Mouse (Mus musculus): ENCODE data around the gene Atcay. TPM values are rescaled to one million over a fixed set of nuclear protein-coding genes. Genes with fewer than 3 reads are reported as not detected.
A peak's percentile ranks its signal among the peaks of the same experiment; 100 is the strongest.

Atcay gene
- polyA plus RNA-seq, 1 experiment from 2014 or later = 37.2 TPM

Small RNA genes within 50 kb of the gene (microRNA-seq; reads per million reads assigned to microRNA genes)
- gene Mir3057 = 17.4 reads per million, percentile 32 among the genes with 10 or more reads in this experiment

Other genes with a start within 250 kb of the Atcay start
- 8.8 and 9.3 TPM in 2 replicates for gene Gng7, start 215.9 kb downstream of the Atcay start, polyA plus RNA-seq (2016; fragmentation: Nextera tagmentation; extraction: Ambion mirVana)
- 11.3 and 13.4 TPM in 2 replicates for gene Diras1, start 205.2 kb downstream of the Atcay start, polyA plus RNA-seq (2016; fragmentation: Nextera tagmentation; extraction: Ambion mirVana)
- gene Slc39a3, start 193.4 kb downstream of the Atcay start, polyA plus RNA-seq (2016; fragmentation: Nextera tagmentation; extraction: Ambion mirVana) = 33.1 and 34.9 TPM in 2 replicates
- 262 and 271 TPM in 2 replicates for gene Sgta, start 170.7 kb downstream of the Atcay start, polyA plus RNA-seq (2016; fragmentation: Nextera tagmentation; extraction: Ambion mirVana)
- 56.9 and 58.3 TPM in 2 replicates for gene Thop1, start 160.8 kb downstream of the Atcay start, polyA plus RNA-seq (2016; fragmentation: Nextera tagmentation; extraction: Ambion mirVana)
- gene Creb3l3, start 132.0 kb downstream of the Atcay start, polyA plus RNA-seq (2016; fragmentation: Nextera tagmentation; extraction: Ambion mirVana) = 0.22 and 0.28 TPM in 2 replicates
- gene Map2k2, start 124.9 kb downstream of the Atcay start, polyA plus RNA-seq (2016; fragmentation: Nextera tagmentation; extraction: Ambion mirVana) = 245 and 248 TPM in 2 replicates
- gene Zbtb7a, start 95.6 kb downstream of the Atcay start, polyA plus RNA-seq (2016; fragmentation: Nextera tagmentation; extraction: Ambion mirVana) = 14.6 and 15.9 TPM in 2 replicates
- gene Pias4, start 62.9 kb downstream of the Atcay start, polyA plus RNA-seq (2016; fragmentation: Nextera tagmentation; extraction: Ambion mirVana) = 58.6 and 64.9 TPM in 2 replicates
- gene Eef2, start 54.2 kb downstream of the Atcay start, polyA plus RNA-seq (2016; fragmentation: Nextera tagmentation; extraction: Ambion mirVana) = 531 and 534 TPM in 2 replicates
- 77.3 and 79.6 TPM in 2 replicates for gene Dapk3, start 47.8 kb downstream of the Atcay start, polyA plus RNA-seq (2016; fragmentation: Nextera tagmentation; extraction: Ambion mirVana)
- 0.18 TPM in 1 of 2 replicates, not detected in the other for gene 4930442H23Rik, start 47.0 kb downstream of the Atcay start, polyA plus RNA-seq (2016; fragmentation: Nextera tagmentation; extraction: Ambion mirVana)
- gene Nmrk2, start 28.8 kb downstream of the Atcay start, polyA plus RNA-seq (2016; fragmentation: Nextera tagmentation; extraction: Ambion mirVana) = not detected in 2 replicates
- gene Zfr2, start 2.3 kb upstream of the Atcay start, polyA plus RNA-seq (2016; fragmentation: Nextera tagmentation; extraction: Ambion mirVana) = 12.1 and 13.6 TPM in 2 replicates
- gene Matk, start 22.1 kb upstream of the Atcay start, polyA plus RNA-seq (2016; fragmentation: Nextera tagmentation; extraction: Ambion mirVana) = 4.3 and 5.0 TPM in 2 replicates
- 168 and 169 TPM in 2 replicates for gene Mrpl54, start 36.1 kb upstream of the Atcay start, polyA plus RNA-seq (2016; fragmentation: Nextera tagmentation; extraction: Ambion mirVana)
- gene Apba3, start 36.1 kb upstream of the Atcay start, polyA plus RNA-seq (2016; fragmentation: Nextera tagmentation; extraction: Ambion mirVana) = 34.8 and 36.1 TPM in 2 replicates
- 6.6 and 7.5 TPM in 2 replicates for gene Tjp3, start 60.7 kb upstream of the Atcay start, polyA plus RNA-seq (2016; fragmentation: Nextera tagmentation; extraction: Ambion mirVana)
- 89.9 and 92.6 TPM in 2 replicates for gene Pip5k1c, start 62.1 kb upstream of the Atcay start, polyA plus RNA-seq (2016; fragmentation: Nextera tagmentation; extraction: Ambion mirVana)
- gene Cactin, start 90.3 kb upstream of the Atcay start, polyA plus RNA-seq (2016; fragmentation: Nextera tagmentation; extraction: Ambion mirVana) = 58.8 and 60.5 TPM in 2 replicates
- 3.7 and 4.4 TPM in 2 replicates for gene Tbxa2r, start 97.9 kb upstream of the Atcay start, polyA plus RNA-seq (2016; fragmentation: Nextera tagmentation; extraction: Ambion mirVana)
- not detected in 2 replicates for gene Gipc3, start 112.4 kb upstream of the Atcay start, polyA plus RNA-seq (2016; fragmentation: Nextera tagmentation; extraction: Ambion mirVana)
- 90.8 and 97.9 TPM in 2 replicates for gene Hmg20b, start 119.6 kb upstream of the Atcay start, polyA plus RNA-seq (2016; fragmentation: Nextera tagmentation; extraction: Ambion mirVana)
- gene Mfsd12, start 126.7 kb upstream of the Atcay start, polyA plus RNA-seq (2016; fragmentation: Nextera tagmentation; extraction: Ambion mirVana) = 12.0 and 13.7 TPM in 2 replicates
- gene 4930404N11Rik, start 135.0 kb upstream of the Atcay start, polyA plus RNA-seq (2016; fragmentation: Nextera tagmentation; extraction: Ambion mirVana) = 0.34 and 0.92 TPM in 2 replicates
- 135 and 139 TPM in 2 replicates for gene Fzr1, start 147.7 kb upstream of the Atcay start, polyA plus RNA-seq (2016; fragmentation: Nextera tagmentation; extraction: Ambion mirVana)
- 63.5 and 67.2 TPM in 2 replicates for gene Dohh, start 153.6 kb upstream of the Atcay start, polyA plus RNA-seq (2016; fragmentation: Nextera tagmentation; extraction: Ambion mirVana)
- 4.2 and 5.5 TPM in 2 replicates for gene Gm48551, start 153.6 kb upstream of the Atcay start, polyA plus RNA-seq (2016; fragmentation: Nextera tagmentation; extraction: Ambion mirVana)
- 0.50 and 2.3 TPM in 2 replicates for gene Gm48552, start 158.2 kb upstream of the Atcay start, polyA plus RNA-seq (2016; fragmentation: Nextera tagmentation; extraction: Ambion mirVana)
- gene Smim24, start 162.2 kb upstream of the Atcay start, polyA plus RNA-seq (2016; fragmentation: Nextera tagmentation; extraction: Ambion mirVana) = 2.1 and 2.8 TPM in 2 replicates
- gene Nfic, start 224.8 kb upstream of the Atcay start, polyA plus RNA-seq (2016; fragmentation: Nextera tagmentation; extraction: Ambion mirVana) = 14.7 and 19.7 TPM in 2 replicates

All from midbrain, embryonic 12.5 days (tissue).